Mouse (Mus musculus): ENCODE data around the gene Grid2. TPM values are rescaled to one million over a fixed set of nuclear protein-coding genes. Genes with fewer than 3 reads are reported as not detected.

Grid2 gene
- polyA plus RNA-seq, 1 experiment from 2014 or later, result 0.90 TPM

DNA sequence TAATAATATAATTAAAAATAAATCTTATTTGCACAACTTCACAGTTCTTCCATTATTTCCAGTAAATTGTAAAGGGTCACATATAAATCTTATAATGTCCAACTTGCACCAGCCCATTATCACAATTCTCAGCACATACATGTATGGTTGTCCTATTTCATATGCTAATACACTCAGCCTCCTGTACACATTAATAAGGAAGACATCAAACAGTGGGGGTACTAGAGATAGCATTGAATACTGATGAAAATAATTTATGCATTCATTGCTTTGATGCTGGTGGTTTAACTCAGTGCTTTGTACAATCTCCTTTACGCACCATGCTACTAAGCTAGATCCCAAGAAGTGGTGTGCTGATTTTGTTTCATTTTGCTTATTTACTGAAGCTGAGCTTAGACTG lies 446.0 kb downstream of the Grid2 start:
- DNase-seq (ENCODE audit: low spot score), result no peak
- WGBS, result 95% methylated on average over 1 of the region's 1 CpGs

DNA sequence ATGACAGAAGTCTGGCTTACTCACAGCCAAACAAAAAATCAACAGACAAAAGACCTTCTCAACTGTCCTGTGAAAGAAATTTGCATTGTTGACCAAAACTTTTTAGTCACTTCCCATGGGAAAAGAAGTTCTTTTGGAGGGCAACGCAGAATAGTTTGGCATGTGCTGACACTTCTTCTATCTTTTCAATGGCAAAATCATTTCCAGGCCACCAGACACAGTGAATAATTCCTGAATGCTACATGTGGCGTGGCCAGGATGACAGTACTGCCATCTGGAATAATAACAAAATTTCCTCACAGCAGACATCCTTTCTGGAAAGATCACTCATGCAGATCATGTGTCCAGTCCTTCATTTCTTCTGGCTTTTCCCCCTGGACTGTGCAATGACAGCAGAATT lies 478.1 kb downstream of the Grid2 start:
- H3K27ac ChIP-seq (ENCODE audit: low read depth, low read length), result no peak overlapping the region
- 36% methylated on average over 2 of the region's 2 CpGs for WGBS

More for the DNA sequence above, 446.0 kb downstream of the Grid2 start:
- Histone ChIP-seq H3K4me2 (ENCODE audit: low read depth, low read length, severe bottlenecking) (no peak overlapping the region), H3K9ac (ENCODE audit: low read length) (no peak overlapping the region), H3K4me1 (replicated peaks; ENCODE audit: control insufficient read depth, insufficient read depth, low read length) (no peaks in the 10 kb centered on the region), H3K4me3 (ENCODE audit: low read depth, low read length) (no peak overlapping the region), H3K9me3 (ENCODE audit: control insufficient read depth, low read length) (no peaks in the 10 kb centered on the region), H3K27ac (ENCODE audit: low read depth, low read length) (no peak overlapping the region), H3K36me3 (ENCODE audit: control insufficient read depth, insufficient read depth, low read length) (no peaks in the 10 kb centered on the region), H3K27me3 (ENCODE audit: control insufficient read depth, insufficient read depth, low read length) (no peaks in the 10 kb centered on the region)
- ATAC-seq (replicated peaks; ENCODE audit: low FRiP score), result no peak

DNA sequence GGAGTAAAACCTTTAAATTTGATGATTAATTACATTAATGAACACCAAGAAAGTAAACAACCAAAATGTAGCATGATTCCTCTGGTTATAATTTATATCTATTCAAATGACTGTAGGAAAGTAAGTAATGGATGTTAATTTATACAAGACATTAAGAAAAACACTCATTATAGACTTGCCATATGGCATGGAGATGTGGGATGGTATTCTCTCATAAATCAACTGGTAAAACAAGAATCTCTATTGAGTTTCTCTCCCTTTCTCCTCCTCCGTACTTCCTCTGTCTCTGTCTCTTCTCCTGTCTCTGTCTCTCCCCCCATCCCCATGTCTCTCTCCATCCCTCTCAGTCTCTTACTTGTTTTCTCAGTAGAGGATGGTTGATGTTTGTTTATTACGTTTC lies 506.9 kb downstream of the Grid2 start:
- ATAC-seq (replicated peaks; ENCODE audit: low FRiP score) (no peak), DNase-seq (ENCODE audit: low spot score) (no peak)
- no peaks in the 10 kb centered on the region for H3K27me3 ChIP-seq (ENCODE audit: control insufficient read depth, insufficient read depth, low read length)
- H3K36me3 ChIP-seq (ENCODE audit: control insufficient read depth, insufficient read depth, low read length), result no peaks in the 10 kb centered on the region
- 77% methylated on average over 2 of the region's 2 CpGs for WGBS
- H3K4me3 ChIP-seq (ENCODE audit: low read depth, low read length), result no peak overlapping the region
- no peak overlapping the region for H3K4me2 ChIP-seq (ENCODE audit: low read depth, low read length, severe bottlenecking)
- no peak overlapping the region for H3K9ac ChIP-seq (ENCODE audit: low read length)
- H3K4me1 ChIP-seq (replicated peaks; ENCODE audit: control insufficient read depth, insufficient read depth, low read length), result no peaks in the 10 kb centered on the region
- H3K9me3 ChIP-seq (ENCODE audit: control insufficient read depth, low read length), result no peaks in the 10 kb centered on the region
- H3K27ac ChIP-seq (ENCODE audit: low read depth, low read length), result no peak overlapping the region

More for the DNA sequence above, 478.1 kb downstream of the Grid2 start:
- no peak overlapping the region for H3K4me3 ChIP-seq (ENCODE audit: low read depth, low read length)
- no peaks in the 10 kb centered on the region for H3K4me1 ChIP-seq (replicated peaks; ENCODE audit: control insufficient read depth, insufficient read depth, low read length)
- H3K4me2 ChIP-seq (ENCODE audit: low read depth, low read length, severe bottlenecking), result no peak overlapping the region
- DNase-seq (ENCODE audit: low spot score) (no peak), ATAC-seq (replicated peaks; ENCODE audit: low FRiP score) (no peak)
- H3K36me3 ChIP-seq (ENCODE audit: control insufficient read depth, insufficient read depth, low read length), result no peaks in the 10 kb centered on the region
- H3K9me3 ChIP-seq (ENCODE audit: control insufficient read depth, low read length), result no peaks in the 10 kb centered on the region
- no peaks in the 10 kb centered on the region for H3K27me3 ChIP-seq (ENCODE audit: control insufficient read depth, insufficient read depth, low read length)
- H3K9ac ChIP-seq (ENCODE audit: low read length), result no peak overlapping the region

DNA sequence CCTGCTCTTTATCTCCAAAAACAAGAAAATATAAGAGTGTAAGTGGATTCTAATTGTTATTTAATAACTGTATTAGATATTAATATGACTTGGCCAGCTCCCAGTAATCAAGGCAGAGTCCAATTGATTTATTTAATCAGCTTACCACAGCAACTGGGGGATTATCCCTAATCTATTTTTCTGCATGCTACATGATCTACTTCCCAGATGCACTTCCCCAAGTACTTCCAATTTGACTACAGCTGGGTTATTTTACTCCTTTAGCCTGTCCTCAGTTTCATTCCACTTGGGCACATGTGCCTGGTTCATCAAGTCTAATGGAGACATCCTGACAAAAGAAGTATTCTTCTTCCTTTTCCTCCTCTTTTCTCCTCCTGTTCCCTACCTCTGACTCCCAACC lies 539.0 kb downstream of the Grid2 start:
- ATAC-seq (replicated peaks; ENCODE audit: low FRiP score), result no peak
- no peaks in the 10 kb centered on the region for H3K9me3 ChIP-seq (ENCODE audit: control insufficient read depth, low read length)
- no peak for DNase-seq (ENCODE audit: low spot score)
- H3K27ac ChIP-seq (ENCODE audit: low read depth, low read length), result no peak overlapping the region
- no peak overlapping the region for H3K4me3 ChIP-seq (ENCODE audit: low read depth, low read length)
- no peak overlapping the region for H3K4me2 ChIP-seq (ENCODE audit: low read depth, low read length, severe bottlenecking)
- no peaks in the 10 kb centered on the region for H3K4me1 ChIP-seq (replicated peaks; ENCODE audit: control insufficient read depth, insufficient read depth, low read length)
- H3K27me3 ChIP-seq (ENCODE audit: control insufficient read depth, insufficient read depth, low read length), result no peaks in the 10 kb centered on the region
- no peaks in the 10 kb centered on the region for H3K36me3 ChIP-seq (ENCODE audit: control insufficient read depth, insufficient read depth, low read length)
- no peak overlapping the region for H3K9ac ChIP-seq (ENCODE audit: low read length)

DNA sequence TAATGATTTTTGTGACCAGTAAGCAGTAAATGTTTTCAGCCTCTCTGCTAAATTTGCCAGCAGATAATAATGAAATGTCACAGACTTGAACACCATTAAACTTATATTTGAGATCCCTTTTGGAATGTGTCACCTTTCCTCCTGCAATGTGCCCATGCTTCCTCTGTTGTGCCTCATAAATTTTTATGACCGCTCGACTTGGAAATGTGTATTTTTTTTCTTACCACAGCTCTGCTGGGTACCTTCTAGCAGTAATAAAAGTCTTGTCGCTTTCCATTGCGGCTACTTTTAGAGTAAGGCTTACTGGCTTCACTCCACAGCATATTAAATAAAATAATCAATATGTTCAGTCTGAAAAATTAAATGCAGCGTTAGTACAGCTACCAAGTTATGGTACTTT lies 564.6 kb downstream of the Grid2 start:
- Histone ChIP-seq H3K36me3 (ENCODE audit: control insufficient read depth, insufficient read depth, low read length) (no peaks in the 10 kb centered on the region), H3K27ac (ENCODE audit: low read depth, low read length) (no peak overlapping the region), H3K4me3 (ENCODE audit: low read depth, low read length) (no peak overlapping the region), H3K4me2 (ENCODE audit: low read depth, low read length, severe bottlenecking) (no peak overlapping the region), H3K9ac (ENCODE audit: low read length) (no peak overlapping the region), H3K27me3 (ENCODE audit: control insufficient read depth, insufficient read depth, low read length) (no peaks in the 10 kb centered on the region), H3K4me1 (replicated peaks; ENCODE audit: control insufficient read depth, insufficient read depth, low read length) (no peaks in the 10 kb centered on the region), H3K9me3 (ENCODE audit: control insufficient read depth, low read length) (no peaks in the 10 kb centered on the region)
- 88% methylated on average over 5 of the region's 5 CpGs for WGBS
- ATAC-seq (replicated peaks; ENCODE audit: low FRiP score), result no peak
- no peak for DNase-seq (ENCODE audit: low spot score)

DNA sequence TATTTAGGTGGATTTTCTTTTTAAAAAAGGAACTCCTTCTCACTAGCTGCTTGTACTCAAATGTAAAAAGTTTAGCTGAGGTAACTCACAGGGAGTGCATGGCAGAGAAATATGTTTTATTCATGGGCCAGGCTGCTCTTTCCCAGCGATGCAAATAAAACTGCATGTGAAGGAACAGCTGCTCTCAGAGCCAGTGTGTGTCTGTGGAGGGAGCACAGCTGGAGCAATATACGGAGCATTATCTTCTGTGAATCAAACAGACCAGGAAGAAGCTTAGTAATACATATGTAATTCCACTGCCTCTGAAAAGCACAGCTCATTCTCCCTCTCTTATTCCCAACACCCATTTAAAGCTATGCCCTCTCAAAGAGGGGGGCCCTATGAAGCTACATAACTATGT lies 607.0 kb downstream of the Grid2 start:
- Histone ChIP-seq H3K4me2 (ENCODE audit: low read depth, low read length, severe bottlenecking) (no peak overlapping the region), H3K9me3 (ENCODE audit: control insufficient read depth, low read length) (no peaks in the 10 kb centered on the region), H3K4me1 (replicated peaks; ENCODE audit: control insufficient read depth, insufficient read depth, low read length) (no peaks in the 10 kb centered on the region), H3K9ac (ENCODE audit: low read length) (no peak overlapping the region), H3K4me3 (ENCODE audit: low read depth, low read length) (no peak overlapping the region), H3K27ac (ENCODE audit: low read depth, low read length) (no peak overlapping the region), H3K27me3 (ENCODE audit: control insufficient read depth, insufficient read depth, low read length) (no peaks in the 10 kb centered on the region), H3K36me3 (ENCODE audit: control insufficient read depth, insufficient read depth, low read length) (no peaks in the 10 kb centered on the region)
- WGBS, result 32% methylated on average over 2 of the region's 2 CpGs
- ATAC-seq (replicated peaks; ENCODE audit: low FRiP score) (peak; percentile 63; the same call in 1 of the 2 replicates), DNase-seq (ENCODE audit: low spot score) (no peak)

DNA sequence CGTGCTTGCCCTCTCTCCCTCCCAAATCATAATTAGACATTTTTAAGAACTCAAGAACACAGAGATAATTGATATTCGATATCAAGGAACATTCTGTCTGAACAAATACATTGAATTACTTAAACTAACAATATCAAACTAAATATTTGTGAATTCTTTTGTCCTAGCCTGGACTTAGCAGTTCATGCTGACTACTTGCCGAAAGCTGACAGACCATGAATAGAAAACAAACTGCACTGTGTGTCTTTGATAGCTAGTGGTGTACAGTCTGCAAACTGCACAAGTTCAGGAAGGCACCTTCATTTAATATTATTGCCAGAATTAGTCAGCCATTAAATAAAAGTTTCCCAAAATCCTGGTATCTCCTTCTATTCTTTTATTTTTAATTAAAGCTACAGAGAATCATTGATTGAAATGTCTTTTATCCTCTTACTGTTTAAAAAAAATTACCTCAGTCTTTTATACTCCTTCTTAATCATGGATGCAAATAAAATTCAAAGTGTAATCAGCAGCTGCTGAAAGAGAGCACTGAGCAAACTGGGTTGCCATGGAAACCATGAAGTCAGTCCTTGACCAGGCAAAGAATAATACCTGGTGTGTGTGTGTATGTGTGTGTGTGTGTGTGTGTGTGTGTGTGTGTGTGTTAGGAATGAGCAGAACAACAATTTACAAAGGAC lies 621.5 kb downstream of the Grid2 start:
- Histone ChIP-seq H3K36me3 (ENCODE audit: control insufficient read depth, insufficient read depth, low read length) (no peaks in the 10 kb centered on the region), H3K4me1 (replicated peaks; ENCODE audit: control insufficient read depth, insufficient read depth, low read length) (no peaks in the 10 kb centered on the region), H3K9ac (ENCODE audit: low read length) (no peak overlapping the region), H3K9me3 (ENCODE audit: control insufficient read depth, low read length) (no peaks in the 10 kb centered on the region), H3K4me3 (ENCODE audit: low read depth, low read length) (no peak overlapping the region), H3K27me3 (ENCODE audit: control insufficient read depth, insufficient read depth, low read length) (no peaks in the 10 kb centered on the region), H3K27ac (ENCODE audit: low read depth, low read length) (no peak overlapping the region), H3K4me2 (ENCODE audit: low read depth, low read length, severe bottlenecking) (no peak overlapping the region)
- ATAC-seq (replicated peaks; ENCODE audit: low FRiP score) (peak; percentile 92), DNase-seq (ENCODE audit: low spot score) (no peak)
- 54% methylated on average over 3 of the region's 3 CpGs for WGBS

DNA sequence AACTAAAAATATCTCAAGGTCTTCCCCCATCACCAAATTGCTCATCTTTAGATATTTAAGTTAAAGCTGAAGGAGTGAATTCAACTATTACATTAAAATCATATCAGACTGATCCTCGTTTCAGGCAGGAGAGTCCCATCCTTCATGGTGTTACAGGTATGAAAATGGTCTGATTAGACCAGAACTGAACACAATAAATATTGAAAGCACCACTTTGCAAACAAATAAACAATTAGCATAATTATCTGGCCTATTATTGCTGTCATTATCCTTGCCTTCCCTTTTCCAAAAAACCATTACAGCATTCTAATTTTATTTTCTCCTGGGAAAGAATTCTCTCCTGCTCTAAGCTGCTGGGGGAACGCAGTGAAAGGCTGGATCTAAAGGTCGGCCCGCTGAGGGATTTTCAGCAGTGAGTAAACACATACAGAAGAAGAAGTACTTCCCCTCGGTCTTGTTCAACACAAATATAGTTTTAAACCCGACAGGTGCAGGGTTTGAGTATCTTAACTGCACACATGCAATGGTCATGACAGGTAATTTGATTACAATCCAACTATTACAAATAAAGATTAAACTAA lies 622.2 kb downstream of the Grid2 start:
- Histone ChIP-seq H3K27ac (ENCODE audit: low read depth, low read length) (no peak overlapping the region), H3K4me2 (ENCODE audit: low read depth, low read length, severe bottlenecking) (no peak overlapping the region), H3K9me3 (ENCODE audit: control insufficient read depth, low read length) (no peaks in the 10 kb centered on the region), H3K4me3 (ENCODE audit: low read depth, low read length) (no peak overlapping the region), H3K4me1 (replicated peaks; ENCODE audit: control insufficient read depth, insufficient read depth, low read length) (no peaks in the 10 kb centered on the region), H3K36me3 (ENCODE audit: control insufficient read depth, insufficient read depth, low read length) (no peaks in the 10 kb centered on the region), H3K9ac (ENCODE audit: low read length) (no peak overlapping the region), H3K27me3 (ENCODE audit: control insufficient read depth, insufficient read depth, low read length) (no peaks in the 10 kb centered on the region)
- WGBS, result 51% methylated on average over 6 of the region's 6 CpGs
- ATAC-seq (replicated peaks; ENCODE audit: low FRiP score) (peak; percentile 25; the same call in 1 of the 2 replicates), DNase-seq (ENCODE audit: low spot score) (no peak)

DNA sequence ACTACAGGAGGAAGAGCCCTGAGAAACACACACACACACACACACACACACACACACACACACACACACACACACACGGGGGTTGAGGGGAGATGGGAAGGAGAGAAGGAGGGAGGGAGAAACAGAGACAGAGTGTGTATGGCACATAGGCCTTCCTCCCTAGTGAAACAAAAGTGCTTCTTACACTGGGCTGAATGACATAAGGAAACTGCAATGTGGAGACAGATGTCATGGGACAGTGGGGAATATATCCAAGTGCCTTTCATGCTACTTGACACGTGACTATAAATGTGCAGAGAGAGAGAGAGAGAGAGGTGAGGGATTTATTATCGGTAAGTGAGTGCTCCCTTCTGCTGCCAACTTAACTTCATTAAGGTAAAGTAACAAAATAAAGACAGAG lies 639.0 kb downstream of the Grid2 start:
- Histone ChIP-seq H3K9me3 (ENCODE audit: control insufficient read depth, low read length) (no peaks in the 10 kb centered on the region), H3K4me3 (ENCODE audit: low read depth, low read length) (no peak overlapping the region), H3K9ac (ENCODE audit: low read length) (no peak overlapping the region), H3K4me1 (replicated peaks; ENCODE audit: control insufficient read depth, insufficient read depth, low read length) (no peaks in the 10 kb centered on the region), H3K4me2 (ENCODE audit: low read depth, low read length, severe bottlenecking) (no peak overlapping the region), H3K27me3 (ENCODE audit: control insufficient read depth, insufficient read depth, low read length) (no peaks in the 10 kb centered on the region), H3K36me3 (ENCODE audit: control insufficient read depth, insufficient read depth, low read length) (no peaks in the 10 kb centered on the region), H3K27ac (ENCODE audit: low read depth, low read length) (no peak overlapping the region)
- 74% methylated on average over 3 of the region's 3 CpGs for WGBS
- ATAC-seq (replicated peaks; ENCODE audit: low FRiP score), result no peak
- DNase-seq (ENCODE audit: low spot score), result no peak

Measured in forebrain, embryonic 11.5 days (tissue).